Mouse (Mus musculus) intestine, embryonic 16.5 days (tissue): Measurements from ENCODE around the gene Apom. TPM values are rescaled to one million over a fixed set of nuclear protein-coding genes. Genes with fewer than 3 reads are reported as not detected.

Source experiments
- ATAC-seq: fragments of 200-750 bp; cut with Nextera tagmentation; 2 replicates; pipeline ENCODE4 v1.8.0; 2017; ENCODE audit warnings: moderate TSS enrichment, moderate library complexity
- H3K27ac ChIP-seq: fragments of 300-500 bp; sonication (generic); 2 replicates; pipeline ENCODE4 v1.5.1; 2014; ENCODE audit warnings: mild to moderate bottlenecking, low read length
- H3K27me3 ChIP-seq: fragments of 300-500 bp; sonication (generic); replicated peaks from 2 replicates; pipeline ENCODE4 v1.6.1; 2014; ENCODE audit warnings: low read length, control low read depth, mixed read lengths; ENCODE audit not compliant: control insufficient read depth, insufficient read depth
- H3K36me3 ChIP-seq: fragments of 300-500 bp; sonication (generic); 2 replicates; pipeline ENCODE4 v1.6.1; 2014; ENCODE audit warnings: low read length, control low read depth; ENCODE audit not compliant: control insufficient read depth, insufficient read depth
- H3K4me1 ChIP-seq: fragments of 300-500 bp; sonication (generic); 2 replicates; pipeline ENCODE4 v1.6.1; 2014; ENCODE audit warnings: low read length, control low read depth, mixed read lengths; ENCODE audit not compliant: control insufficient read depth, insufficient read depth
- H3K4me2 ChIP-seq: fragments of 300-500 bp; sonication (generic); 2 replicates; pipeline ENCODE4 v1.6.1; 2014; ENCODE audit warnings: low read depth, low read length, control low read depth
- H3K4me3 ChIP-seq: fragments of 300-500 bp; sonication (generic); 2 replicates; pipeline ENCODE4 v1.5.1; 2014; ENCODE audit warnings: mild to moderate bottlenecking, low read length
- H3K9ac ChIP-seq: fragments of 300-500 bp; sonication (generic); 2 replicates; pipeline ENCODE4 v1.6.1; 2014; ENCODE audit warnings: low read depth, low read length
- H3K9me3 ChIP-seq: fragments of 300-500 bp; sonication (generic); 2 replicates; pipeline ENCODE4 v1.6.1; 2016; ENCODE audit warnings: low read length, control low read depth; ENCODE audit not compliant: control insufficient read depth
- WGBS: fragments of 180-500 bp; shearing (Covaris S2); extraction: QIAGEN DNeasy Blood & Tissue Kit; methylation state at CpG from one replicate; pipeline ENCODE4 v1.1.7; 2014; 5-methylcytosine and 5-hydroxymethylcytosine counted together
- polyA plus RNA-seq: library from polyadenylated mRNA; unstranded; fragments of >200 nt; fragmentation: Nextera tagmentation; extraction: Ambion mirVana; gene quantifications from 2 replicates; pipeline ENCODE4 v1.2.1, GENCODE M21; 2015

Apom gene
- polyA plus RNA-seq, 1 experiment from 2014 or later: 20.2 TPM

- no peak overlapping the region for H3K4me3 ChIP-seq
- H3K9ac ChIP-seq: no peak overlapping the region
- no peak for ATAC-seq
- no peaks in the 10 kb centered on the region for H3K36me3 ChIP-seq
- no peaks in the 10 kb centered on the region for H3K27me3 ChIP-seq
- H3K4me1 ChIP-seq: peaks cover 8% of the 10 kb centered on the region
- no peaks in the 10 kb centered on the region for H3K9me3 ChIP-seq
- WGBS: 66% methylated on average over 3 of the region's 3 CpGs
- H3K27ac ChIP-seq: no peak overlapping the region
- H3K4me2 ChIP-seq: no peak overlapping the region
These were observed 47.8 kb downstream of the Apom start for GRCm38 (mm10) chr17:35083929-35084497.

- no peaks in the 10 kb centered on the region for H3K27me3 ChIP-seq
- H3K4me3 ChIP-seq: no peak overlapping the region
- no peaks in the 10 kb centered on the region for H3K9me3 ChIP-seq
- no peak for ATAC-seq
- H3K9ac ChIP-seq: no peak overlapping the region
- no peak overlapping the region for H3K4me2 ChIP-seq
- WGBS: 85% methylated on average over 16 of the region's 16 CpGs
- H3K4me1 ChIP-seq: peaks cover 10% of the 10 kb centered on the region
- no peak overlapping the region for H3K27ac ChIP-seq
- H3K36me3 ChIP-seq: no peaks in the 10 kb centered on the region
These were observed 48.8 kb downstream of the Apom start for GRCm38 (mm10) chr17:35082841-35083576.

- WGBS: 72% methylated on average over 4 of the region's 4 CpGs
- Histone ChIP-seq H3K27ac (no peak overlapping the region), H3K9ac (no peak overlapping the region), H3K27me3 (no peaks in the 10 kb centered on the region), H3K4me3 (no peak overlapping the region), H3K36me3 (no peaks in the 10 kb centered on the region), H3K4me1 (peaks cover 27% of the 10 kb centered on the region), H3K9me3 (no peaks in the 10 kb centered on the region), H3K4me2 (no peak overlapping the region)
- no peak for ATAC-seq
These were observed 51.1 kb downstream of the Apom start for GRCm38 (mm10) chr17:35080710-35081109.

GRCm38 (mm10) chr17:35080248-35080647 is 51.6 kb downstream of the Apom start:
- 34% methylated on average over 6 of the region's 6 CpGs for WGBS
- H3K4me3 ChIP-seq: no peak overlapping the region; the same call in 1 of the 2 replicates
- H3K4me1 ChIP-seq: peaks cover 27% of the 10 kb centered on the region
- ATAC-seq: peak; percentile 20
- no peaks in the 10 kb centered on the region for H3K9me3 ChIP-seq
- peak overlapping the region; percentile 25; the same call in 1 of the 2 replicates for H3K4me2 ChIP-seq
- peak overlapping the region; percentile 43; the same call in 1 of the 2 replicates for H3K9ac ChIP-seq
- no peaks in the 10 kb centered on the region for H3K36me3 ChIP-seq
- no peaks in the 10 kb centered on the region for H3K27me3 ChIP-seq
- peak overlapping the region; percentile 59 for H3K27ac ChIP-seq

GRCm38 (mm10) chr17:35079778-35080177 is 52.1 kb downstream of the Apom start:
- no peaks in the 10 kb centered on the region for H3K36me3 ChIP-seq
- ATAC-seq: peak; percentile 85
- H3K9me3 ChIP-seq: no peaks in the 10 kb centered on the region
- H3K9ac ChIP-seq: peak overlapping the region; percentile 43; the same call in 1 of the 2 replicates
- peak overlapping the region; percentile 25; the same call in 1 of the 2 replicates for H3K4me2 ChIP-seq
- WGBS: 45% methylated on average over 9 of the region's 9 CpGs
- H3K4me1 ChIP-seq: peaks cover 27% of the 10 kb centered on the region
- H3K27ac ChIP-seq: peak overlapping the region; percentile 59
- no peaks in the 10 kb centered on the region for H3K27me3 ChIP-seq
- H3K4me3 ChIP-seq: no peak overlapping the region; the same call in 1 of the 2 replicates

Other genes starting within 250 kb of the Apom start
- gene C2, start 233.8 kb downstream of the Apom start, polyA plus RNA-seq: 26.5 and 36.0 TPM in 2 replicates
- 59.8 and 61.9 TPM in 2 replicates for gene Ehmt2, start 233.6 kb downstream of the Apom start, polyA plus RNA-seq
- gene Slc44a4, start 217.6 kb downstream of the Apom start, polyA plus RNA-seq: 108 and 134 TPM in 2 replicates
- gene Neu1, start 200.8 kb downstream of the Apom start, polyA plus RNA-seq: 226 and 301 TPM in 2 replicates
- 0.22 and 0.24 TPM in 2 replicates for gene Hspa1b, start 172.8 kb downstream of the Apom start, polyA plus RNA-seq
- gene Gm20481, start 162.1 kb downstream of the Apom start, polyA plus RNA-seq: not detected in 2 replicates
- 6.3 and 6.6 TPM in 2 replicates for gene Hspa1a, start 159.9 kb downstream of the Apom start, polyA plus RNA-seq
- 0.38 and 0.57 TPM in 2 replicates for gene Hspa1l, start 159.3 kb downstream of the Apom start, polyA plus RNA-seq
- gene Lsm2, start 150.2 kb downstream of the Apom start, polyA plus RNA-seq: 159 and 181 TPM in 2 replicates
- 112 and 119 TPM in 2 replicates for gene Vars, start 131.1 kb downstream of the Apom start, polyA plus RNA-seq
- 0.18 and 0.27 TPM in 2 replicates for gene Vwa7, start 115.5 kb downstream of the Apom start, polyA plus RNA-seq
- gene Sapcd1, start 104.0 kb downstream of the Apom start, polyA plus RNA-seq: 11.3 TPM in 2 replicates
- 3.6 and 4.4 TPM in 2 replicates for gene Msh5, start 85.3 kb downstream of the Apom start, polyA plus RNA-seq
- 405 and 416 TPM in 2 replicates for gene Clic1, start 82.1 kb downstream of the Apom start, polyA plus RNA-seq
- 146 and 170 TPM in 2 replicates for gene Ddah2, start 73.0 kb downstream of the Apom start, polyA plus RNA-seq
- 0.24 TPM in 1 of 2 replicates, not detected in the other for gene Ly6g6c, start 66.7 kb downstream of the Apom start, polyA plus RNA-seq
- gene Mpig6b, start 65.9 kb downstream of the Apom start, polyA plus RNA-seq: 0.37 and 0.40 TPM in 2 replicates
- 3.4 and 3.8 TPM in 2 replicates for gene Ly6g6e, start 55.1 kb downstream of the Apom start, polyA plus RNA-seq
- 4.3 and 5.6 TPM in 2 replicates for gene Ly6g6d, start 54.0 kb downstream of the Apom start, polyA plus RNA-seq
- gene Ly6g6f, start 46.4 kb downstream of the Apom start, polyA plus RNA-seq: 0.16 and 0.23 TPM in 2 replicates
- 107 and 108 TPM in 2 replicates for gene Abhd16a, start 42.8 kb downstream of the Apom start, polyA plus RNA-seq
- gene Ly6g5c, start 23.8 kb downstream of the Apom start, polyA plus RNA-seq: not detected in 2 replicates
- 0.56 and 0.66 TPM in 2 replicates for gene Ly6g5b, start 16.6 kb downstream of the Apom start, polyA plus RNA-seq
- 16.8 and 21.3 TPM in 2 replicates for gene Gpank1, start 10.6 kb downstream of the Apom start, polyA plus RNA-seq
- gene Csnk2b, start 10.0 kb downstream of the Apom start, polyA plus RNA-seq: 246 and 254 TPM in 2 replicates
- gene D17H6S53E, start 5.7 kb downstream of the Apom start, polyA plus RNA-seq: 15.4 and 18.3 TPM in 2 replicates
- gene Bag6, start 3.1 kb upstream of the Apom start, polyA plus RNA-seq: 37.5 and 41.3 TPM in 2 replicates
- 103 TPM in 2 replicates for gene Prrc2a, start 32.8 kb upstream of the Apom start, polyA plus RNA-seq
- gene Aif1, start 44.0 kb upstream of the Apom start, polyA plus RNA-seq: 17.4 and 19.4 TPM in 2 replicates
- 16.9 and 17.1 TPM in 2 replicates for gene Lst1, start 56.4 kb upstream of the Apom start, polyA plus RNA-seq
- gene Ltb, start 62.4 kb upstream of the Apom start, polyA plus RNA-seq: 4.4 and 4.7 TPM in 2 replicates
- gene Tnf, start 70.0 kb upstream of the Apom start, polyA plus RNA-seq: 0.18 and 0.23 TPM in 2 replicates
- 0.99 and 1.2 TPM in 2 replicates for gene Lta, start 73.3 kb upstream of the Apom start, polyA plus RNA-seq
- gene Gm16181, start 88.8 kb upstream of the Apom start, polyA plus RNA-seq: 0.29 and 0.46 TPM in 2 replicates
- gene Atp6v1g2, start 101.6 kb upstream of the Apom start, polyA plus RNA-seq: 4.7 and 4.8 TPM in 2 replicates
- gene Nfkbil1, start 103.7 kb upstream of the Apom start, polyA plus RNA-seq: 8.9 and 9.2 TPM in 2 replicates
- 325 and 376 TPM in 2 replicates for gene Ddx39b, start 109.7 kb upstream of the Apom start, polyA plus RNA-seq
- 238 and 255 TPM in 2 replicates for gene H2-D1, start 130.7 kb upstream of the Apom start, polyA plus RNA-seq
- gene H2-Q1, start 188.4 kb upstream of the Apom start, polyA plus RNA-seq: 8.8 and 12.8 TPM in 2 replicates
- 136 and 184 TPM in 2 replicates for gene H2-Q2, start 210.2 kb upstream of the Apom start, polyA plus RNA-seq
- gene H2-Q4, start 247.6 kb upstream of the Apom start, polyA plus RNA-seq: 4.8 and 5.1 TPM in 2 replicates